Mouse (Mus musculus) left cerebral cortex, postnatal 36 days (tissue): ENCODE data around the gene Hck. TPM values are rescaled to one million over a fixed set of nuclear protein-coding genes. Genes with fewer than 3 reads are reported as not detected.

Experiments used
- DNase-seq, 2 experiments: peaks; one replicate each; pipeline ENCODE4 v3.0.0; 2021 to 2022; ENCODE audit warnings: low spot score in 2 of 2, mixed read lengths in 1 of 2
- intact Hi-C: fragments of 180-260 bp; cut with DNase I; formaldehyde crosslinking; loops from one replicate; pipeline ENCODE4 v1.15.1; 2025
- total RNA-seq, 2 experiments: library from RNA; stranded (reverse); gene quantifications; 2 replicates each; pipeline ENCODE4 v1.2.3; 2021

Hck gene
- total RNA-seq, 2 experiments from 2014 or later = 2.1 to 2.4 TPM

DNA sequence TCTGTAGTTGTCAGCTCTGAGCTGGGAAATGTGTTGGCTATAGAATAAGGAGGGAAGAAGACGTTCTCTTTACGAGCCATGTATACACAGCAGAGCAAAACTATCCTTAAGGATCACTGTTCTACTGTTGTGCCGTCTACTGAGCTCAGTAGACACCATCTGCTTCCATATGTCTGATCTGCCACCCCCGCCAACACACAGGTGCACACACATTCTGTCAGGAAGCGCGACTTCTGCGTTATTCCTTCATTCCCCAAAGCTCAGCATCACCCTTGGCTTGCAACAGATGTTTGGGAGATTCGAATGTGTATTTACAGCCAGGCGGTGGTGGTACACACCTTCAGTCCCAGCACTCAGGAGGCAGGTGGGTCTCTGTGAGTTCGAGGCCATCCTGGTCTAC lies 21.2 kb upstream of the Hck start:
- intact Hi-C loops = no loop called here
- no peak for DNase-seq

DNA sequence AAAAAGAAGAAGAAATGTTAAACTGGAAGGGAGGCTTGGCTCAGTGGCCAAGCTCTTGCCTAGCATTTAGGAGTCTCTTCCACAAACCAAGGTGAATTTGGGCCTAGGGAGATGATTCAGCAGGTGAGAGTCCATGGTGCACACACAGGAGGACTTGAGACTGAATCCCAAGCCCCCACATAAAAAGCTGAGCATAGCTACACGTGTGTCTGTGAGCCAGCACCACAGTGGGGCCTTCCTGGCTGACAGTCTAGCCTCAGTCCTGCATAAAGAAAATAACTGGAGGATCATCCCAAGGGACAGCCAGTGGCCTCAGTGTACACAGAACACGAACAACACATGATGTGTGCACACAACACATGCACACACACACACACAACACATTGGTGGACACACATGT lies 19.0 kb upstream of the Hck start:
- no peak for DNase-seq
- intact Hi-C loops = no loop called here

DNA sequence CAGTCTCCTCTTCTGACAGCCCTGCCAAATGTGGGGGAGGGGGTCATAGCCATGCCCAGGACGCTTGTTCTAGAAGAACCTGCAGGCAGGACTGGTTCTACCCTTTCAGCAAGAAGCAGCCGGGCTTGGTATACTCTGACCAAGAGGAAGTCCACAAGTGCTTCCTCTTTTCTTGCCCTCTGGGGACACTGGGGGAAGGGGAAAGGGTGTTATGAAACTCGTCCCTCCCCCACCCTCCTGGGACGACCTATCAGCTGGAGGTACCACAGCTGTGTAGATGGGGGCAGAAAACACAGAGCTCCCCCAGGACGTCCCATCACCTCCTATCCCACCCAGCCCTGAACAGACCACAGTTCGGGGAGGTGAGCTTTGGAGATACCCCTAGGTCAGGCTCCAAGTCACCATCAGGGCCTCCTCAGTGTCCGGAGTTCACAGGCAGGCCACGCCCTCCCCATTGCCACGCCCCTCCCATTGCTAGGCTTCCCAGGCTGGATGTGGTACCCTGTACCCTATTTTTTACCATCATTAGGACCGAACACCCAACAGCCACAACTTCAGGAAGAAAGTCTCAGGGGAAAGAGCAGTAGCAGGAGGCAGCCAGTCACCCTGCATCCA lies 17.6 kb upstream of the Hck start:
- intact Hi-C loops = no loop called here
- no peak for DNase-seq

DNA sequence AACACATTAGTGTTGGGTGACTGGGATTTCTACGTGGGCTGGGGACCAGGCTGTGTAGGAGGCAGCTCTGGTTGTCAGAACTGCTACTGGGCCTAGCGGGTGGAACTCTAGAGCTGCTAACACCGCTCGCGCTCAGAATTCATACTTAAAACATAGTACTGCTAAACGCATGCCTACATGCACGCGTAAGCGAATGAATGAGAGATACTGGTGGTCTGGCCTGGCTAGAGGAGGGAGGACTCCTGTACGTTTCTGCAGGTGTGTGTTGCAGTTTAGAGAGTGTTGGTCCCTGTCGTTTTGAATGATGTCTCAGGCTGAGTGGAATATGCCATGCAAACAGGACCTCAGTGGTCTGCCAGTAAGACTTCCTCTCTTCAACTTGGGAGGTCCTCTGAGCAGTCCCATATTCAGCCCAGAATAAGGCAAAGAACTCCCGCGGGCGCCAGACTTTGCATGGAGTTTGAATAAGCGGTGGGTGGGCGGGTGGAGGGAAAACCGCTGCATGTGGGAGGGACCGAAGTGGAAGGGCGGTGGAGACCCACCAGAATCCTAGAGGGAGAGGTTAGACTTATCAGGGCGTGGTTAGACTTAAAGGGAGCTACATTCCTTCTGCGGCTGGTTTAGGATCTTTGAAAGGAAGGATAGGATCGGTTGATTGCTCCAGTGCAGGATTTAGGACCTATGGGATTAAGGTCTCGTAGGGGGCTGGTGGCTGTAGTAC lies 1.1 kb upstream of the Hck start:
- intact Hi-C loops = no loop called here
- no peak for DNase-seq

DNA sequence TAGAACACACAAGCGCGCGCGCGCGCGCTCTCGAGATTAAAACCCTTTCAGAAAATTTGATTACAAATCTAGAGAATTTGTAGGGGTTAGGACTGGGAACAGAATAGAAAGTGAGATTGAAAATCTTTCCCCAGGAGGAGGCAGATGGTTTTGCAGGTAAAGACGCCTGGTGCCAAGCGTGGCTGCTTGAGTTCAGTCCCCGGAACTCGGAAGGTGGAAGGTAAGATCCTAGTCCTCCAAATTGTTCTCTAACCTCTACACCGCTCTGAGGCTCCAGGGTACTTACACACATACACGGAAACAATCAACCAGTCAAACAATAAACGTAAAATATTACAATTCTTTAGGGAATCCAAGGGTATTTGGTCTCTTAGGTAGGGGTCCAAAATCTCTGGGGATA lies 466 bp upstream of the Hck start:
- DNase-seq = no peak
- intact Hi-C loops = no loop called here

DNA sequence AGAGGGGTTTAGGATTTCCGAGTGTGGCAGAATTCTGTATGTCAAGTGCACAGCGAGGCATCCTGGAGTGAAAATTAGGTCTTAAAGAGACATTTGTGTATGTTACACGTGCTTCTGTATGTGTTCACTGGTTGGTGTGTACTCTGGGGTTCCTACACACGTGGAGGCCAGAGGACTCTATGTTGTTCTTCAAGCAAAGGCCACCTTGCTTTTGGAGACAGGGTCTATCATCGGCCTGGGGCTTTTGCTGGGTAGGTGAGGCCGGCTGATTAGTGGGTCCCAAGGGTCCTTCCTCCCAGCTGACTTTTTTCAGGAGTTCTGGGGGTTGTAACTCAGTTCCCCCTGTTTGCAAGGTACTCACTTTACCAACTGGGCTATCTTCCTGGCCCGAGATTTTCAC lies 1.3 kb downstream of the Hck start:
- intact Hi-C loops = no loop called here
- no peak for DNase-seq

DNA sequence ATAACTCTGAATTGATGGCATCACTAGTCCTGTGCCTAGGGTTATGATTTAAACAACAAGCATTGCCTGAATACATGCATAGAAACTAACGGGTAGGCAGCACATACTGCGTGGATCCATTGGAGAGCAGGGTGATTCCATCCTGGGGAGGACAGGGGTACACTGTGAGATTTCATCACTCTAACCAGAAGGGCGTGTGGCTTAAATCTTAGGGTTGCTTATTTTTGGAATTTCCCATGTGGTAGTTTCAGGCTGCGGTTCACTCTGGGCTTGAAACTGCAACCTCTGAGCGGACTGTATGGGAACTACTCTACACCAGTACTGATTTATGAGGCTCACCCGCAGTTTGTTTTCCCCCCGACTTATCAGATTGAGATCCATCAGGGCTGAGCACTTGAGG lies 3.0 kb downstream of the Hck start:
- no peak for DNase-seq
- intact Hi-C loops = no loop called here

DNA sequence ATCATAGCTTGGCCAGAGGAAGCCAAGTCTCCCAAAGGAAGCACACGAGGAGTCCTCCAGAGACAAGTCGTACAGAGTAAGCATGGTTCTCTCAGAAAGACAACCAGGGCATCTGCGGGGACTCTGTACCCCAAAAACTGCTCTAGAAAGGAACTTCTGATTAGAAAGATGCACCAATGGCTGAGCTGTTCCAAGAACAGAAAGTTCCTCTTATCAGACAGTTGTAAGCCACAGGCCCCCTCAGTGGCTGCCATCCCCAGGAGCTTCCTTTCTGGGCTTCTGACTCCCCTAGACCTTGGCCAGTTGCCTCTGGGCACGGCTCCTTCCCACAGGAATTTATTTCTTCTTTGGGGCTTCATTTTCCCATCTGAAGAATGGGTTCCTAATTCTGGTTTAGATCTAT lies 7.4 kb downstream of the Hck start:
- intact Hi-C loops = no loop called here
- DNase-seq = no peak

DNA sequence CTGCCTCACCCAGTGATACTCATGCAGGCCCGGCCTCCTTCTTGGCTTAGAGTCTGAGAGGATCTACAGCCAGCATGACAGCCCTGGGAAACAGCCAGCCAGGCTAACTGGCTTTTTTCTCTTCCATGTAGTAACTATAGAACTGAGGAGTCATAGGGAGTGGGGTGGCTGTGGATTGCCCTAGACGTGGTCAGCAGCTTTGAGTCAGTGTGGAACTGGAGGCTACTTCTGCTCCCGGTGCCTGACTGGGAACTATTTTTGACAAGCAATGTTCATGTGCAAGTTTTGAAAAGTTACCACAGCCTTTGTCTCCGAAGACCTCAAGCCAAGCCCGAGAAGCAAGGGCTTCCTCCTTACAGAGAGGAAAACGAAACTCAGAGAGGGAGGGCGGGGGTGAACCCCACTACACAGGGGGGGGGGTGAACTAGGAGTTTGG lies 8.8 kb downstream of the Hck start:
- DNase-seq = no peak

DNA sequence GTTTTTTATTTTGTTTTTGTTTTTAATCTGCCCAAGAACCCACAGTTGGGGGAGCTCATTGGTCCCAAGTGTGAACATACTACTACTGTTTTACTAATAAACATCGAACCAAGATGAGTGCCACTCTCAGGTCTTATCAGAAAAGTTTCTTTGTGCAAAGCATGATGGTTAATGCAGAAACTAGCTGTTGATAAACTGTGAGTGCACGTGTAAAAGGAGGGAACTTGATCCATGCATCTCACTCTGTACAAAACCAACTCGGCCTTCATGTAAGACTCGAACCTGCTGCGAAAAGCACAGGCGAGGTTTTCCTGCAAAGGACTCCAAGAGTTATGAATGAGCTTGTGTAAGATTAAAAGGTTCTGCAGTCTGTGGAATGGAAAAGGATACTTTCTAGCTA lies 11.2 kb downstream of the Hck start:
- intact Hi-C loops = no loop called here
- no peak for DNase-seq

More for the DNA sequence above, 8.8 kb downstream of the Hck start:
- intact Hi-C loops = no loop called here

DNA sequence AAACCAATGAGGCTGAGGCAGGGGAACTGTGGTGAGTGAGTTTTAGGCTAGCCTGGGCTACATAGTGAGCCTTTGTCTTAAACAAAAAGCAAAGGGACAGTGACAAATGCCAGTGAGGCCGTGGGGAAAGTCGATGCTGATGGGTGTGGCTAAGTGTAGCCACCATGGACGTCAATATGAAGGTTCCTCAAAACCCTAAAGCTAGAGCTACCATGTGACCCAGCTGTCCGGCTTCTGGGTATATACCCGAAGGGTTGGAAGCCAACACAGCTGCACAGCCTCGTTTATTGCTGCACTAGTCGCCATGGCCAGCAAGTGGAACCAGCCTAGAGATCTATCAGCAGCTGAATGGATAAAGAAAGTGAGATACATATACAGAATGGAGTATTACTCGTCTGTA lies 11.9 kb downstream of the Hck start:
- no peak for DNase-seq
- intact Hi-C loops = no loop called here

DNA sequence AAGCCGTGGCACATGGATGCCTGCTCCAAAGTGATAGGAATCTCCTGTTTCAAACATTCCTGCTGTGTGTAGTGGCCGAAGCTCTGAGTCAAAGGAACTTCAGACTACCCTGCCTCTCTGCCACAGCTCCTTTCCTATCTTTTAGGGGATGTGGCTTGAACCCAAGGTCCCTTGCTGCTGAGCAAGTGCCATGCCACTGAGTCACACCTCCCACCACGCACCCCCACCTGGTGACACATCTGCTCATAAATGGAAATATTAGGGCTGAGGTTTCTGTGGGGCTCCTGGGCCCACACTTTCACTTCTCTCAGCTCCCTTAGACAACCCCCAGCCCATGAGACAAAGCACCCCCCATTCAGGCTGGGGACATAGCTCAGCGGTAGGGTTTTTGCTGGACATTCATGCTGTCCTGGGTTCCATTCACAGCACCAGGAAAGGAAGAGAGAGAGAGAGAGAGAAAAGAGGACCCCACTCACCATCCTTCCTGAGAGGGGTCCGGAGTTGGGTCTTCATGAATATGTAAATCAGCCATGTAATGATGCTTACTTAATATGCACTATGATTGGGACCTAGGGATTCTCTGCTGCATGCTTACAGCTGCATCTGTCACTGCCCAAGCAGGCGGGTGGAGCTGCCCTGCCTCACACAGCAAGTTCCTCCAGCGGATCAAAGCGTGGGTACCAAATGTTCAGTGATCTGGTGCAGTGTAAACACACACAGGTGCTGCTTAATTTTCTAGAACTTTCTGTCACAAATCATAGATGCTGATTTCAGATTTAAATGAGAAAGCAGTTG lies 13.8 kb downstream of the Hck start:
- intact Hi-C loops = no loop called here
- DNase-seq = no peak

DNA sequence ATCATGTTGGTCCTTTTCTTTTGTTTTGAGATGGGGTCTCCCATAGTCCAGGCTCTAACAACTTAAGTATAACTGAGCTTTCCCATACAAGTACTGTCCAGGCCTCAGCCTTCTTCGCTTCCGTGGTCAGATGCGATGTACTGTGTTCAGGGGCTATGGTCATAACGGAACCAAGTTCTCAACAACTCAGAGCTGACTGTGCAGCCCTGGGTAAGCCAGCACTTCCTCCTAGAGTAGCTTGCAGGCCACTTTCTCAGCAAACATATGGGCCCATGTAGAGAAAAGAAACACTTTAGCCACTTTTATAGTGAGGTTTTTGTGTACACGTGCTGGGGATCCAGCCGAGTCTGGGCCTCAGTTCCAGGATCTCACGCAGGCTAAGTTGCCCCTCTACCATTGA lies 14.4 kb downstream of the Hck start:
- no peak for DNase-seq
- intact Hi-C loops = no loop called here

DNA sequence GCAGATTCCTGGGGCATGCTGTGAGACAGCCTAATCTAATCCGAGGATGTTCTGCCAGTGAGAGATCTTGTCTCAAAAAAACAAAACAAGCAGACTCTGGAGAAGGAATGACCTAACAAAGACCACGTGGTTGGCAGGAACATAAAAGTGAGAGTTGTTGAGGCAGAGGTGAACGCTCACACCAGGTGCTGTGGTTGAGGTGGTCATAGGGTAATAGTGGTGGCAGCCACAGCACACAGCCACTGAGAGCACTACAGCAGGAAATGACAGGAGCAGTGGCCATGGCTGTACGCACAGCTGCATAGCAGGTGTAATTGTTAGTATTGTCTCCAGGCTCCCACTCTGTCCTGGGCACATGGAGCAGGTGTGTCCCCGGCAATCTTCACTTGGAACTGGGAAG lies 17.6 kb downstream of the Hck start:
- intact Hi-C loops = no loop called here
- DNase-seq = no peak

DNA sequence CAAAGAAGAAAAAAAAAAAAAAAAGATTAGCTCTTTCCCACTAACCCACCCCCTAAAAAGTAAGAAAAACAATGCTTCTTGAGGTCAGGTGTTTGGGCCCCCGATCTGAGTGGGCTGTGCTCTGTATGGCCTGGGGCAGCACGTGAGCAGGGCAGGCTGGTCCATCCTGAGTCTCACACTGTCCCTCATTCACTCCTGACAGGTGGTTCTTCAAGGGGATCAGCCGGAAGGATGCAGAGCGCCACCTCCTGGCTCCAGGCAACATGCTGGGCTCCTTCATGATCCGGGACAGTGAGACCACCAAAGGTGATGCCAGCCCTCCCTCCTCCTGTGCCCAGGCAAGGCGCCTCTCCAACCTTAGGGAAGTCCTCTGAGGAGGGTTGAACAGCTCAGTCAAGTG lies 22.8 kb downstream of the Hck start:
- intact Hi-C loops = no loop called here
- no peak for DNase-seq

DNA sequence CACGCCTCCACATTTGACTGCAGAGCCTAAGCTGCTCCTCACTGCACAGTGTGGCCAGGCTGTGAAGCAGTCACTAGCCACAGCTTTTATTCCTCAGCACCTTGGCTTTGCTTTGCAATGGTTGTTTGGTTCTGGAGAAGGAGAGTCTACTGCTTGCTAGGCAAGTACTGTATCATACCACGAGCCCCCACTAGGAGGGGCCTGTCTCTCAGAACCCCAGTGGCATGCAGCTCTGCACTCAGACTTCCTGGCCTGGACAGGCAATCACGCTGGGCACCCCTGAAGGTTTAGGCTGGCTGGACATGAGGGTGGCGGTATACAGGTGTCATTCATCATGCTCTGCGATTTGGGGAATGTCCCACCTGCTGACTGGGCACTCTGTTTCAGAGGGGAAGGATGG lies 26.0 kb downstream of the Hck start:
- DNase-seq = no peak
- intact Hi-C loops = no loop called here

DNA sequence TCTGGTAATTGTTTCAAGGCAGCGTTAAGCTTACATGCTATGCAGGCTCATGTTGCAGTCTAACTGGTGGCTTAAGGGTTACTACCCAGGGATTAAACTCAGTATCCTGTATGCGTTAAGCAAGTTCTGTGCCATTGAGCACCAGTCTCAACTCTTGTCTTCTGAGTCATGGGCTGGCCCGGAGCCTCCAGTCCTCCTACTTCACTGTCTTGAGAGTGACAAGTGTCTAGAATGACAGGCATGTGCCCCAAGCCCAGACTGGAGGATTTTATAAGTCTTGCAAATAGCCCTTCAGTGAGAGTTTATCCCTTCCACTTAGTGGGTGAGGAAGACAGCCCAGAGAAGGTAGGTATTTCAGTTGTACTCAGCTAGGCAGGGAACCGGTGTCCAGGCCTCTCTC lies 27.9 kb downstream of the Hck start:
- intact Hi-C loops = loop anchor here (5.0 kb wide), 1 partner anchor 54 kb away; no protein-coding TSS in a partner anchor
- DNase-seq = no peak

DNA sequence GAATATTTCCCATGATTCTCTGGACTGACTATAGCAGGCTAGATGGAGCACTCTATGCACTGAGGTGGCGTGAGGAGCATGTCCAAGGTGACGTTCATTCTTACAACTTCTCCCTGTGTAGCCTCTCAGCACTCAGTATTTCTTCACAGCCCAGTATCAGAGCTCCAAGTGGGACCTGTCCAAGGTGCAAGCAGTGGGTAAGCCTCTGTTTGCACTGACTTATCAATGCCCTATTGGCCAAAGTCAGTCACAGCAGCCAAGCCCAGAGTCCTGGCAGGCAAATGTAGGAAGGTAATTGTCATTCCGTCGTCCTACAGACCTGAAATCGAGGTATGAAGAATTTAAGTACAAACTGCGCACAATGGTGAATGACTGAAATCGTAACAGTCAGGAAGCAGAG lies 30.9 kb downstream of the Hck start:
- no peak for DNase-seq
- intact Hi-C loops = loop anchor here (5.0 kb wide), 1 partner anchor 57 kb away; no protein-coding TSS in a partner anchor

DNA sequence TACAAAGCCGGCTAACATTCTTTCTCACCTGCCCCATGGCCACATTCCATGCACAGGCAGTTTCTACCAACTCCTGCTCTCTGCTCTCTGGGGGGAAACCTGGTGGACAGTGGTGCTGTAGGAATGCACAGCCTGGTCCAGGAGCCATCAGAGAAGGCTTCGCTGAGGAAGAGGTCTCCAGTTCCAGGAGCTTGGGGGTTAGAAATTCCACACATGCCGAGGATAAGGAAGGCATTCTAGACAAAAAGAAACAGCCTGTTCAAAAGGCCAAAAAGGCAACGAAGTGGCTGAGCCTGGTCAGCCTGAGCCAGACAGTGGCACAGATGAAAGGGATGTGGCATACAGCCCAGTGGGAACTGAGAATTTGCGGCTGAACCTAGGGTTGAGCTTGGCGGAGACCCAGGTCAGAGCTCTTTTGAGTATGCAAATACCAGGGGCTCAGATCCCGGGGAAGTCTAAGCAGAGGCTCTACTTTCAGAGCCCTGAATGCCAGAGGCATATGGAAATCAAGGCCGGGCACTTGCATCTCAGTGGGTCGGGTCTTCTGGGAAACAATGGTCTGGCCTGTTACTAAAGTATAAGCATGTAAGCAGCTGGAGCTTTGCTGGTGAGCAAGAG lies 31.8 kb downstream of the Hck start:
- intact Hi-C loops = loop anchor here (5.0 to 10.0 kb wide), 2 partner anchors 58 to 445 kb away; no protein-coding TSS in a partner anchor
- no peak for DNase-seq

DNA sequence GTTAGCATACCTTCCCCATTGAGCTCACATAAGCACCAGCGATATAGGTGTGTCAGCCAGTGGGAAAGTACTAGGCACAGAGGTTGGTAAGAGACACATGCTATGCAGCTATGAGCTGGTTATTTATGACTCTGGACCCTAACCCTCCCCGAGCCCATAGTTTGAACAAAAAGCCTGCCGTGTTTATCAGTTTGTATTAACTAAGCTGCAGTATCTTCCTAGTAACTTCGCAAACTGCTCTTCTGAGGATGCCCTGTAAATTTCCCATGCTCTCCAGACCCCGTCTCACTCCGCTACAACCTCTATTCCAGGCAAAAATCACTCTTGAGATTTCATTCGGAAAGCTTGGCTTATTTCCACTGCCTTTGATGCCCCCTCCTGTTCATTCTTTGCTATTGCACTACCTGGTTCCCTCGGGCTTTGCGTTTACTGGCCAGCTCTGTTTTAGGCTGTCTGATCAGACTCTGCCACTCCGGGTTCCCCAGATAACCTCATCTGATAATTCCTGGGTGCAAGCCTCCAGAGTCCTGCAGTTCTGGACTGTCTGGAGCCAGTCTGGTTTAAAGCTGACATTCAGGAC lies 34.4 kb downstream of the Hck start:
- intact Hi-C loops = loop anchor here (2.0 to 10.0 kb wide), 2 partner anchors 228 to 442 kb away; no protein-coding TSS in a partner anchor
- DNase-seq = peak; percentile 39 to 45
